Comparison of ENCODE assay signal across 7 mouse cellular contexts in genomic region chr14:121059266-121059665, GRCm38 (mm10). TPM values are rescaled to one million over a fixed set of nuclear protein-coding genes. Genes with fewer than 3 reads are reported as not detected.
A peak's percentile ranks its signal among the peaks of the same experiment; 100 is the strongest.
DNase-seq lines count a peak whose midpoint lies in the region; TF ChIP-seq lines count a peak whose summit lies in the region.

No protein-coding gene starts in this region.

- DNase-seq in urinary bladder, postnatal 14 days (ENCODE audit: low spot score), result peak; percentile 50
- DNase-seq in urinary bladder, postnatal 25 days (ENCODE audit: low spot score), result no peak
- DNase-seq in heart, postnatal 36 days, result peak; percentile 59 to 65
- DNase-seq in lung, postnatal 36 days, result peak; percentile 56
- DNase-seq in right cerebral cortex, adult 18-20 months, result no peak
- no peak for DNase-seq in urinary bladder, adult 18-20 months (ENCODE audit: low spot score in 2 of 2)

- H3K27ac ChIP-seq in embryonic fibroblast, embryonic 13.5 days (ENCODE audit: insufficient read depth, low read length), result peak overlapping the region; percentile 16; the same call in 1 of the 2 replicates

- H3K4me1 ChIP-seq in embryonic fibroblast, embryonic 13.5 days (ENCODE audit: control insufficient read depth, insufficient read depth, low read length), result peaks cover 44% of the 10 kb centered on the region

- no peak for TF ChIP-seq CTCF in embryonic fibroblast, embryonic 13.5 days (IDR thresholded peaks at IDR 0.05; ENCODE audit: borderline replicate concordance, insufficient read depth, low read length)

- no peak for TF ChIP-seq POLR2A in embryonic fibroblast, embryonic 13.5 days (IDR thresholded peaks at IDR 0.05; ENCODE audit: low read depth, low read length)

- no peak overlapping the region for H3K4me3 ChIP-seq in embryonic fibroblast, embryonic 13.5 days (ENCODE audit: insufficient read depth, low read length)

- intact Hi-C loops in heart, postnatal 36 days (cut with DNase I), result no loop called here

RNA-seq across cellular contexts. Expression of gene Farp1, which starts 24.3 kb away (rescaled TPM):
- polyA plus RNA-seq in embryonic fibroblast, embryonic 13.5 days (2011; ENCODE audit: insufficient read length, low read depth, missing spikeins), result 127 and 142 TPM in 2 replicates
- 10 to 100 TPM; 10.4 to 10.8 TPM for total RNA-seq in heart, postnatal 36 days (2021)

Comparison
In these comparisons a context has a peak if more than half of its experiments do, and no peak if none do; other contexts are left out.
1. DNase-seq: peak in urinary bladder, postnatal 14 days (single experiment), heart, postnatal 36 days (2 of 2) and lung, postnatal 36 days (single experiment); none in urinary bladder, postnatal 25 days (single experiment), right cerebral cortex, adult 18-20 months (single experiment) and urinary bladder, adult 18-20 months (0 of 2).